8 mouse cellular contexts compared by ENCODE assay signal in genomic region chr9:59281871-59282682, GRCm38 (mm10). TPM values are rescaled to one million over a fixed set of nuclear protein-coding genes. Genes with fewer than 3 reads are reported as not detected.
DNase-seq lines count a peak whose midpoint lies in the region; ATAC-seq and TF ChIP-seq lines count a peak whose summit lies in the region.

No protein-coding gene starts in this region.

- peak overlapping the region; percentile 31; the same call in 1 of the 2 replicates for H3K27ac ChIP-seq in forebrain, embryonic 10.5 days
- no peak overlapping the region for H3K27ac ChIP-seq in heart, embryonic 14.5 days (replicated peaks in 1 of 2; ENCODE audit: control insufficient read depth in 1 of 2, insufficient read depth in 1 of 2, low read depth in 2 of 2, low read length in 2 of 2)
- no peak overlapping the region for H3K27ac ChIP-seq in liver, embryonic 13.5 days
- H3K27ac ChIP-seq in stomach, embryonic 14.5 days (ENCODE audit: low read length) = no peak overlapping the region

- peak overlapping the region; percentile 15; the same call in 1 of the 2 replicates for H3K4me3 ChIP-seq in forebrain, embryonic 10.5 days
- no peak overlapping the region for H3K4me3 ChIP-seq in heart, embryonic 14.5 days (ENCODE audit: control insufficient read depth in 1 of 2, insufficient read depth in 1 of 2, low read depth in 1 of 2, low read length in 2 of 2)
- no peak overlapping the region for H3K4me3 ChIP-seq in liver, embryonic 13.5 days (replicated peaks)
- peak overlapping the region; percentile 8; the same call in 1 of the 2 replicates for H3K4me3 ChIP-seq in stomach, embryonic 14.5 days (ENCODE audit: low read depth, low read length)

- H3K4me2 ChIP-seq in heart, embryonic 14.5 days (ENCODE audit: low read length) = peak overlapping the region; percentile 40
- no peak overlapping the region; the same call in 1 of the 2 replicates for H3K4me2 ChIP-seq in liver, embryonic 13.5 days
- H3K4me2 ChIP-seq in stomach, embryonic 14.5 days (replicated peaks; ENCODE audit: low read depth, low read length) = peak overlapping the region; percentile 34

- WGBS in forebrain, embryonic 10.5 days = 58% methylated on average over 22 of the region's 27 CpGs
- WGBS in heart, embryonic 14.5 days = 46% methylated on average over 22 of the region's 27 CpGs
- 40% methylated on average over 24 of the region's 27 CpGs for WGBS in liver, embryonic 13.5 days (ENCODE audit: insufficient replicate concordance)
- WGBS in stomach, embryonic 14.5 days = 39% methylated on average over 25 of the region's 27 CpGs

- peak; percentile 91 for TF ChIP-seq CTCF in brain, embryonic 14.5 days (IDR thresholded peaks at IDR 0.05; ENCODE audit: borderline replicate concordance, extremely low read depth, insufficient read depth, insufficient read length)

- ATAC-seq in heart, embryonic 14.5 days (ENCODE audit: insufficient number of reproducible peaks, insufficient read depth, low FRiP score, low read depth) = no peak
- no peak for ATAC-seq in liver, embryonic 13.5 days (ENCODE audit: low read depth)
- ATAC-seq in stomach, embryonic 14.5 days (ENCODE audit: insufficient number of reproducible peaks, insufficient read depth, low FRiP score, low read depth) = no peak

- TF ChIP-seq POLR2A in brain, embryonic 14.5 days (IDR thresholded peaks at IDR 0.05; ENCODE audit: borderline replicate concordance, extremely low read depth, insufficient read depth, insufficient read length, poor library complexity, severe bottlenecking) = no peak

- H3K36me3 ChIP-seq in forebrain, embryonic 10.5 days (replicated peaks) = no peaks in the 10 kb centered on the region
- H3K36me3 ChIP-seq in heart, embryonic 14.5 days (ENCODE audit: control insufficient read depth, insufficient read depth, low read length) = no peaks in the 10 kb centered on the region
- no peaks in the 10 kb centered on the region for H3K36me3 ChIP-seq in liver, embryonic 13.5 days
- H3K36me3 ChIP-seq in stomach, embryonic 14.5 days (ENCODE audit: control insufficient read depth, insufficient read depth, low read length) = no peaks in the 10 kb centered on the region

- H3K27me3 ChIP-seq in forebrain, embryonic 10.5 days (ENCODE audit: poor library complexity, severe bottlenecking) = no peaks in the 10 kb centered on the region
- H3K27me3 ChIP-seq in heart, embryonic 14.5 days (ENCODE audit: control insufficient read depth, insufficient read depth, low read length) = no peaks in the 10 kb centered on the region
- H3K27me3 ChIP-seq in liver, embryonic 13.5 days = no peaks in the 10 kb centered on the region
- H3K27me3 ChIP-seq in stomach, embryonic 14.5 days (ENCODE audit: control insufficient read depth, insufficient read depth, low read length) = no peaks in the 10 kb centered on the region

- H3K9me3 ChIP-seq in forebrain, embryonic 10.5 days = no peaks in the 10 kb centered on the region
- H3K9me3 ChIP-seq in heart, embryonic 14.5 days (ENCODE audit: control insufficient read depth, low read length) = no peaks in the 10 kb centered on the region
- no peaks in the 10 kb centered on the region for H3K9me3 ChIP-seq in liver, embryonic 13.5 days (replicated peaks)
- H3K9me3 ChIP-seq in stomach, embryonic 14.5 days (ENCODE audit: control insufficient read depth, low read depth, low read length) = no peaks in the 10 kb centered on the region

- H3K4me1 ChIP-seq in forebrain, embryonic 10.5 days = peaks cover 10% of the 10 kb centered on the region; the same call in 1 of the 2 replicates
- H3K4me1 ChIP-seq in heart, embryonic 14.5 days (ENCODE audit: control insufficient read depth in 2 of 2, insufficient read depth in 2 of 2, low read length in 2 of 2) = no peaks in the 10 kb centered on the region
- H3K4me1 ChIP-seq in liver, embryonic 13.5 days (replicated peaks) = peaks cover 27% of the 10 kb centered on the region
- H3K4me1 ChIP-seq in stomach, embryonic 14.5 days (ENCODE audit: control insufficient read depth, insufficient read depth, low read length) = peaks cover 2% of the 10 kb centered on the region; the same call in 1 of the 2 replicates

- no peak overlapping the region for H3K9ac ChIP-seq in heart, embryonic 14.5 days (ENCODE audit: low read length)
- no peak overlapping the region for H3K9ac ChIP-seq in liver, embryonic 13.5 days
- no peak overlapping the region for H3K9ac ChIP-seq in stomach, embryonic 14.5 days (replicated peaks; ENCODE audit: low read depth, low read length)

- peak; percentile 90 for DNase-seq in CD4-positive, CD25-positive, alpha-beta regulatory T cell, adult 2 months (ENCODE audit: low read depth, low spot score)
- peak; percentile 91 for DNase-seq in brain, embryonic 14.5 days (ENCODE audit: low read depth)
- peak; percentile 75 for DNase-seq in forebrain, embryonic 10.5 days (ENCODE audit: extremely low spot score, low spot score)
- DNase-seq in kidney, postnatal 10 days = peak; percentile 89
- DNase-seq in liver, embryonic 13.5 days = peak; percentile 44
- peak; percentile 87 for DNase-seq in neural tube, embryonic 10.5 days (ENCODE audit: extremely low spot score, low spot score)

RNA-seq across cellular contexts. Expression of gene Adpgk, which starts 9.3 kb away (rescaled TPM):
- 17.6 and 20.7 TPM in 2 replicates for polyA plus RNA-seq in brain, embryonic 14.5 days (2012; rRNA removed)
- polyA plus RNA-seq in forebrain, embryonic 10.5 days (2016; fragmentation: Nextera tagmentation; extraction: Ambion mirVana) = 34.7 and 40.9 TPM in 2 replicates
- 24.0 and 24.1 TPM in 2 replicates for polyA plus RNA-seq in heart, embryonic 14.5 days (2014; fragmentation: Nextera tagmentation; extraction: Ambion mirVana)
- polyA plus RNA-seq in liver, embryonic 13.5 days (2015; fragmentation: Nextera tagmentation; extraction: Ambion mirVana) = 16.6 and 19.6 TPM in 2 replicates
- 35.9 and 41.8 TPM in 2 replicates for polyA plus RNA-seq in stomach, embryonic 14.5 days (2014; fragmentation: Nextera tagmentation; extraction: Ambion mirVana)

Comparison
In these comparisons a context has a peak if more than half of its experiments do, and no peak if none do; other contexts are left out.
1. H3K4me3 ChIP-seq: peak in forebrain, embryonic 10.5 days (single experiment) and stomach, embryonic 14.5 days (single experiment); none in heart, embryonic 14.5 days (0 of 2) and liver, embryonic 13.5 days (single experiment).
2. Peak in every context shown above with its lines, with median percentiles within 50 percentile points of each other: DNase-seq.